Mouse (Mus musculus) liver, adult (tissue): Measurements from ENCODE around the gene Gm45713.

Source experiments
- GATA4 ChIP-seq: IDR thresholded peaks from 2 replicates; pipeline ENCODE4 v1.6.1; 2014; ENCODE audit warnings: mild to moderate bottlenecking, low read length; ENCODE audit not compliant: insufficient replicate concordance

The Gm45713 gene

GRCm38 (mm10) chr7:45081016-45081415 lies 55.0 kb downstream of the Gm45713 start:
- no peak for TF ChIP-seq GATA4

- no peak for TF ChIP-seq GATA4
Observed at GRCm38 (mm10) chr7:45079856-45080255, 56.2 kb downstream of the Gm45713 start.

- no peak for TF ChIP-seq GATA4
Observed at GRCm38 (mm10) chr7:45078513-45078912, 57.5 kb downstream of the Gm45713 start.

DNA sequence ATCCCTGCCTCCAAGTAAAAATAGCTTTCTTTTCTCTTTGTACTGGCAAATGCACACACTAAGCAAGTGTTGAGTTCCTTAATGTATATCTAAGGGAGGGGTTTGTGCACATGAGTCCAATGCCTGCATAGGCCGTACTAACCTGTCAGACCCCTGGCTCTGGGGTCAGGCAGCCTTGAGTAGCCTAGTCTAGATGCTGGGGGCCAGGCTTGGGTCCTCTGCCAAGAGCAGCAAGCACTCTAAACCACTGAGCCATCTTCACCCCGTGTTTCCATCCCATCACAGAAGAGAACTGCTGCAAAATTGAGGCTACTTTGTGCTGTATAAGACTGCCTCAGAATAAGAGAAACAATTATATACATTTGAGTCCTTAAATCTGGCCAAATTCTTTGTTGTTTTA lies 58.2 kb downstream of the Gm45713 start:
- TF ChIP-seq GATA4 = no peak

DNA sequence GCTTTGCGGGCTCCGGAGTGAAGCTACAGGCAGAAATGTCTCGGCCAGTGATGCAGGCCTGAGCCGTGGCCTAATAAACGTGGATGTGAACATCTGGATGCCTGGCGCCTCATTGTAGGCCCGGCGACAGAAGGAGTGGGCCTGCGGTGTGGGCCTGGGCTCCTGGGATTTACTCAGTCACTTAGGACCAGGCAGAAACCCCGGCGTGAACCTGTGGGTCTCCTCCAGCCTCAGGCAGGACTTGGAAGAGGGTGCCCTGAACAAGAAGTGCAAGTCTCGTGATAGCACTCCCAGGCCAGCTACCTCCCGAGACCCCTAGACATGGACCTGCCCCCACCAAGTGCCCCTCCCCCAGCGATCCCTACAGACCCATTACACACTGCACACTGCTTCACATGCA lies 58.7 kb downstream of the Gm45713 start:
- no peak for TF ChIP-seq GATA4

DNA sequence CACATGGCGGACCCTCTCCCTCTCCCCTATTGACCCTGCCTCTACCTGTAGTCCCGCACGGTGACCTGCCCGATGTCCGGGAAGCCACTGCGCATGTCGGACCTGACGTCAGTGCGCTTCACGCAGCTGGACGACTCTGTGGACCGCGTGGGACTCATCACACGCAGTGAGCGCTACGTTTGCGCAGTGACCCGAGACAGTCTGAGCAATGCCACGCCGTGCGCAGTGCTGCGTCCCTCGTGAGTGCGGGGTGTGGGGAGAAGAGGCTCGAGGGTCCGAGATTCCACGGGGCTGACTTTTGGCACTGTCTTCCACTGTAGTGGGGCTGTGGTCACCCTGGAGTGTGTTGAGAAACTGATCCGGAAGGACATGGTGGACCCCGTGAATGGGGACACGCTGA lies 59.5 kb downstream of the Gm45713 start:
- TF ChIP-seq GATA4 = no peak
